Mouse (Mus musculus) colon, adult 2 months (tissue): ENCODE results near the gene Tmem114. TPM values are rescaled to one million over a fixed set of nuclear protein-coding genes. Genes with fewer than 3 reads are reported as not detected.

ENCODE experiments used
- polyA plus RNA-seq: library from polyadenylated mRNA; depleted of rRNA; stranded (reverse); fragments of >200 nt; gene quantifications from 2 replicates; pipeline ENCODE4 v1.2.3, GENCODE M21; 2012; rRNA removed

The Tmem114 gene
- polyA plus RNA-seq: 0.08 TPM in 1 of 2 replicates, not detected in the other

DNA sequence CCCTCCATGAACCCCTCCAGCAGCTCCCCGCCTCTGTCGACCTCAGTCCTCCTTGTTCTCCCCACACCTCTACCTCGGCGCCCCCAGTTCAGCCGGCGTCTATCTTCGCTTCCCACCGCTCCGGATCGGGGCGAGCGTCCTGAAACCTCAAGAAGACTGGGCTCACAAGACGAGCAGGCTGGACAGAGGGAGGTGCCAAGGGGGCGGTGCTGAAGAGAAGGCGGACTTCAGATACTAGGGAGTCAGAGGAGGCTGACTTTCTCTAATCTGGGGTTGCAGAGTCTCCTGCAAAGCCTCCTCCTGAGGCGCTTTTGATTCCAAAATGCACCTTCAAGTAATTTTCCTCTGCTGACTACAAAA lies at the start of gene Tmem114:
TSS of gene Tmem114 (minus strand) at position 166 of the 360 bp plus-strand sequence.

GRCm38 (mm10) chr16:8470603-8471481 lies 45.9 kb upstream of the Tmem114 start, which contains the start of gene Mettl22:
TSS of gene Mettl22 (plus strand) at chr16:8470788.

Other genes with a start within 250 kb of the Tmem114 start
- gene Mettl22, start 45.7 kb upstream of the Tmem114 start, polyA plus RNA-seq: 12.7 and 13.6 TPM in 2 replicates
- 70.8 and 76.8 TPM in 2 replicates for gene Abat, start 88.3 kb upstream of the Tmem114 start, polyA plus RNA-seq
- gene Pmm2, start 212.5 kb upstream of the Tmem114 start, polyA plus RNA-seq: 208 and 235 TPM in 2 replicates
- 13.4 and 13.7 TPM in 2 replicates for gene Tmem186, start 212.6 kb upstream of the Tmem114 start, polyA plus RNA-seq
- gene Carhsp1, start 247.0 kb upstream of the Tmem114 start, polyA plus RNA-seq: 152 and 160 TPM in 2 replicates